In genomic region chr9:47286930-47287722, GRCm38 (mm10) we compare ENCODE assay signal across 14 mouse cellular contexts.
DNase-seq lines count a peak whose midpoint lies in the region; ATAC-seq and TF ChIP-seq lines count a peak whose summit lies in the region.
"Had no signal": no experiment of that assay in that cellular context is flagged by ENCODE, and none has a peak within 500 bp of the region (broad histone marks: within the 10 kb centered on the region; RNA-seq: fewer than 3 reads in every experiment).

No protein-coding gene starts in this region.

- no peak overlapping the region for H3K9ac ChIP-seq in kidney, embryonic 15.5 days
- no peak overlapping the region for H3K9ac ChIP-seq in kidney, embryonic 14.5 days (ENCODE audit: low read depth, low read length)
- H3K9ac ChIP-seq in embryonic facial prominence, embryonic 15.5 days, result no peak overlapping the region
- no peak overlapping the region for H3K9ac ChIP-seq in liver, embryonic 15.5 days

- no peaks in the 10 kb centered on the region for H3K9me3 ChIP-seq in kidney, embryonic 15.5 days (replicated peaks)
- no peaks in the 10 kb centered on the region for H3K9me3 ChIP-seq in kidney, embryonic 14.5 days (ENCODE audit: control insufficient read depth, low read length)
- no peaks in the 10 kb centered on the region for H3K9me3 ChIP-seq in embryonic facial prominence, embryonic 15.5 days (replicated peaks)
- H3K9me3 ChIP-seq in liver, embryonic 15.5 days (replicated peaks), result no peaks in the 10 kb centered on the region

- H3K4me2 ChIP-seq in kidney, embryonic 15.5 days, result no peak overlapping the region
- H3K4me2 ChIP-seq in kidney, embryonic 14.5 days (replicated peaks; ENCODE audit: low read depth, low read length), result no peak overlapping the region
- H3K4me2 ChIP-seq in embryonic facial prominence, embryonic 15.5 days (replicated peaks), result no peak overlapping the region
- H3K4me2 ChIP-seq in liver, embryonic 15.5 days, result no peak overlapping the region
- H3K4me2 ChIP-seq: heart, embryonic 11.5 days had no signal

- peaks cover 11% of the 10 kb centered on the region; the same call in 1 of the 2 replicates for H3K4me1 ChIP-seq in kidney, embryonic 15.5 days
- H3K4me1 ChIP-seq in kidney, embryonic 14.5 days (ENCODE audit: control insufficient read depth, insufficient read depth, low read length), result no peaks in the 10 kb centered on the region
- peaks cover 9% of the 10 kb centered on the region; the same call in 1 of the 2 replicates for H3K4me1 ChIP-seq in embryonic facial prominence, embryonic 15.5 days
- H3K4me1 ChIP-seq in liver, embryonic 15.5 days (replicated peaks), result 0 out of 2 replicates have a peak, but pooled peaks cover 3% of the 10 kb centered on the region

- peak overlapping the region; percentile 83 for H3K27ac ChIP-seq in kidney, embryonic 15.5 days
- no peak overlapping the region for H3K27ac ChIP-seq in kidney, embryonic 14.5 days (ENCODE audit: low read depth, low read length)
- H3K27ac ChIP-seq in embryonic facial prominence, embryonic 15.5 days (replicated peaks), result no peak overlapping the region
- peak overlapping the region; percentile 39; the same call in 1 of the 2 replicates for H3K27ac ChIP-seq in liver, embryonic 15.5 days (replicated peaks)

- WGBS in kidney, embryonic 15.5 days, result 71% methylated on average over 9 of the region's 9 CpGs
- 80% methylated on average over 9 of the region's 9 CpGs for whole genome bisulfite sequencing in kidney, embryonic 14.5 days
- 42% methylated on average over 9 of the region's 9 CpGs for WGBS in embryonic facial prominence, embryonic 15.5 days
- 56% methylated on average over 9 of the region's 9 CpGs for WGBS in liver, embryonic 15.5 days (ENCODE audit: insufficient replicate concordance)

- TF ChIP-seq CTCF in brain, embryonic 14.5 days (IDR thresholded peaks at IDR 0.05; ENCODE audit: borderline replicate concordance, extremely low read depth, insufficient read depth, insufficient read length), result no peak

- H3K36me3 ChIP-seq in kidney, embryonic 15.5 days, result no peaks in the 10 kb centered on the region
- H3K36me3 ChIP-seq in kidney, embryonic 14.5 days (ENCODE audit: control insufficient read depth, insufficient read depth, low read length), result no peaks in the 10 kb centered on the region
- H3K36me3 ChIP-seq in embryonic facial prominence, embryonic 15.5 days, result no peaks in the 10 kb centered on the region
- H3K36me3 ChIP-seq in liver, embryonic 15.5 days (replicated peaks), result no peaks in the 10 kb centered on the region

- ATAC-seq in kidney, embryonic 15.5 days (replicated peaks; ENCODE audit: low FRiP score), result peak; percentile 33; the same call in 1 of the 2 replicates
- no peak for ATAC-seq in kidney, embryonic 14.5 days (ENCODE audit: low FRiP score, low TSS enrichment)
- peak; percentile 46; the same call in 1 of the 2 replicates for ATAC-seq in embryonic facial prominence, embryonic 15.5 days (ENCODE audit: insufficient number of reproducible peaks, low FRiP score, low TSS enrichment, low read depth)
- peak; percentile 60 for ATAC-seq in liver, embryonic 15.5 days (ENCODE audit: insufficient read depth)

- no peaks in the 10 kb centered on the region for H3K27me3 ChIP-seq in kidney, embryonic 15.5 days
- no peaks in the 10 kb centered on the region for H3K27me3 ChIP-seq in kidney, embryonic 14.5 days (ENCODE audit: control insufficient read depth, insufficient read depth, low read length)
- no peaks in the 10 kb centered on the region; the same call in 1 of the 2 replicates for H3K27me3 ChIP-seq in embryonic facial prominence, embryonic 15.5 days
- H3K27me3 ChIP-seq in liver, embryonic 15.5 days, result no peaks in the 10 kb centered on the region

- DNase-seq in brain, embryonic 14.5 days (ENCODE audit: low read depth), result peak; percentile 63
- DNase-seq in testis, postnatal 14 days (ENCODE audit: low spot score), result no peak
- DNase-seq in ovary, postnatal 10 days (ENCODE audit: low spot score), result no peak
- DNase-seq in MN1 (ENCODE audit: low spot score), result no peak
- DNase-seq: cerebellum, adult 9-10 months; gastrocnemius, postnatal 10 days; lung, postnatal 36 days; right cerebral cortex, postnatal 14 days; thymus, postnatal 4 days had no signal

- H3K4me3 ChIP-seq in kidney, embryonic 15.5 days (replicated peaks), result no peak overlapping the region
- no peak overlapping the region for H3K4me3 ChIP-seq in kidney, embryonic 14.5 days (ENCODE audit: low read length)
- no peak overlapping the region for H3K4me3 ChIP-seq in embryonic facial prominence, embryonic 15.5 days (replicated peaks)
- H3K4me3 ChIP-seq in liver, embryonic 15.5 days (replicated peaks), result no peak overlapping the region

- no peak for TF ChIP-seq POLR2A in brain, embryonic 14.5 days (IDR thresholded peaks at IDR 0.05; ENCODE audit: borderline replicate concordance, extremely low read depth, insufficient read depth, insufficient read length, poor library complexity, severe bottlenecking)

Comparison
In these comparisons a context has a peak if more than half of its experiments do, and no peak if none do; other contexts are left out.
1. H3K27ac ChIP-seq: peak in kidney, embryonic 15.5 days (single experiment) and liver, embryonic 15.5 days (single experiment); none in kidney, embryonic 14.5 days (single experiment) and embryonic facial prominence, embryonic 15.5 days (single experiment).